Mouse (Mus musculus) embryo, embryonic 10.5 days (tissue): ENCODE measurements around the gene 4930522H14Rik.

Source experiments
- DNase-seq: peaks from one replicate; pipeline ENCODE4 v3.0.0-alpha.2; 2015; ENCODE audit warnings: low spot score

4930522H14Rik gene

DNA sequence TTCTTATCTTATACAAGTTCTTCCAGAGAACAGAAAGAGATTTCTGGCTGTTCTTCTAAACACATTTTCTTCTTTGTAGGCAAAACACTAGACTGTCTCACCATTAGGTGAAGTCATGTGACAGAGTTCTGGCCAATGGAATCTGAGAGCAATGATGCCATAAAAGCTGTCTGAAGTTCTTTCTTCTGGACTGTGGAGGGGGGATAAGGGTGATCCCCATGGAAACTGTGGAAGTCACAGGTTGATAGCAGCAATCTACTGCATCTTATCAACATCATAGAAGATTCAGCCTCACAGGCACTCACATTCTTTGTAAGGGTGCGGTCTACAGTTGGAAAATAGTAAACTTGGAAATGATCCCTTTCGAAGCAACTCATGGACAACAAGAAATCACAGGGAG is at the start of gene 4930522H14Rik:
TSS of gene 4930522H14Rik (minus strand) at position 187 of the 400 bp plus-strand sequence.
- no peak for DNase-seq

DNA sequence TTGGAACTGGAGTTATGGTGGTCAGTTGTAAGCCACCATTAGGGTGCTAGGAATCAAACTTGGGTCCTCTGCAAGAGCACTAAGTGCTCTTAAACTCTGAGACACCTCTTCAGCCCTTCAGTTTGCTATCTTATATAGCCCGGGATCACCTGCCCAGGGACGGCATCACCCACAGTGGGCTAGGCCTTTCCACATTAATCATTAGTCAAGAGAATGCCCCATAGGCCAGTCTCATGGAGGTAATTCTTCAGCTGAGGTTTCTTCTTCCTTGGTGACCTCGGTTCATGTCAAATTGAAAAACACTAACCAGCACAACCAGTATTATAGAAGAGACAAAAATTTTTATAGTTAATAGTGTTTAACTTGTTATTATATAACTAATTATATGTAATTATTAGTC is 47.3 kb upstream of the 4930522H14Rik start:
- no peak for DNase-seq

DNA sequence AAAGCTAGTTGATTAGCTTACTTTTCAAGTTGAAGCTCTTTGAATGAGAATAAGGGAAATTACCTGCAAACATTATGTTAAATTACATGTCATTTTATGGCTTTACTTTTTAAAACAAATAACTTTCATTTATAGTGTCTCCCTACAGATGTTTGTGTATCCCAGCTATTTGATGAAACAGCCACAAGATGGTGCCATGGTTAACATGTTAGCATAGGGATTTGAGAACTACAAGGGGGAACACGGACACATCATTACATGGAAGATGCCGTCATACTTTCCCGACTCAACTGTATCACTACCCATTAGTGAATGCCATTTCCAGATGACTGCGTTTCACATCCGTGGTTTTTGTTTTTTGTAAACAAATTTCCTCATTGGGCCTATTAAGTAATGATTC is 45.8 kb upstream of the 4930522H14Rik start:
- DNase-seq, result peak; percentile 23

DNA sequence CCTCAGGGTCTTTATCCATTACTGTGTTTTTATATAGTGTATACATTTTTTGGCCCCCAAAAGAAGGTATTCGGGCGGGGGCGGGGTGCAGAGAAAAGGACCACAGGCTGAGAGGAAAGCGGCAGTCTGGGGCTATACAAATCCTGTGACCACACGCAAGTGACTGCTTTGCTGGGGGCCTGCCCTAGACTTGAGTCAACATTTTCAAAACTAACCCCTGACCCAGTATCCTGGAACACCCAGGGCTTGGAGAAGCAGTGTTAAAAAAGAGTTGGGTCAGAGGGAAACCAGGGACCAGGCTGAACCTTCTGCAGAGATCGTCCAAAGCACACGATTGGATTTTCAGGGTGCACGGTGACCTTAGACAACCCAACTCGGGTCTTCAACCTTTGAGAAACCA is 43.7 kb upstream of the 4930522H14Rik start:
- no peak for DNase-seq

DNA sequence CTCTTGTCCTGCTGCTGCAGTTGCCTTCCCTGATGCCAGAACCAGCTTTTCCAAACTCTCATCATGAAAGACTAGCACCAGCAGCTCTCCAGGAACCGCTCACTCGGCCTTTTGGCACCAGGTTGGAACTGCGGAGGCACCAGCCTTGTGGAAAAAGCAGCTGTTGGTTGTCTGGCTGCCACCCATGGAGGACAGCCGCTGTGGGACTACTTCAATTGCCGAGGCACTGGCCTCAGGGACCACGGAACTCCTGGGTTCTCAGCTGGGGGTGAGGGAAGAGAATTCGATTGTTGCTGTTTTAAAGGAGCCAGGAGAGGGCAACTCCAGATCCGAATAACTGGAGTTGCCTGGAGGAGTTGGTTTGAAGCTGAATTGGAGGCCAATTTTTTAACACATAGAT is 43.2 kb upstream of the 4930522H14Rik start:
- DNase-seq, result no peak

DNA sequence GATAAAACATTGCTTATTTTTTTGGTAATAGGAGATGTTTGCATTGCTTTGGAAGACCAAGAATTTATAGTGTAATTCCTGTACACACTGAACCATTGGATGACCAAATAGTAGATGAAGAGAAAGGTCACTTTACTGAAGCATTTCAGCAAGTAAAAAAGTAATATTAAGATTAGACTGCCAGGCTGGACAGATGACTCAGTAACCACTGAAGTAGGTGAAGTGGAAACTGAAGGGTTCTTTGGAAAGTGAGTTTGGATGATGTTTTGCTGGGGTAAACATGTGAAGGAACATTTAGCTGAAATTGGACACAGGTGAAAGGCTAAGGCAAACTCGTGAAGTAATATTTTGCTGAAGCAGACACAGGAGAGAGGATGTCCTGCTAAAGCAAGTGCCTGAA is 41.5 kb upstream of the 4930522H14Rik start:
- no peak for DNase-seq

DNA sequence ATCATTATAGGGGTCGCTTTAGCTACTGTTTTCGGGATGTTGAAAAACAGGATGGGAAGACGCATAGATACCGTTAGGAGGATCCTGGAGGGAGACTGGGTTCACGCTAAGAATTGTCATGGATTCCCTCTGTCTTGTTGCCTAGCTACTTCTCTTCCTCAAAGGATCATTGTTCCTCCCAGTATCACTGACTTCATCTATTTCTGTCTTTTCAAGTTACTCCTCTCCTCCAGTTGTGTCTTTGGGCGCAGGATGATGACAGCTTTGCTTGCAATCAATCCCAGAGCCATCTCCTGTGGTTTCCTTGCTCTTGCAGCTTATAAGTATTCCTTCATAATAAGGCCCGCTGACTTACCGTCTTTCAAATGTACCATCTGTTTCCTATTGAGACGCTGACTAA is 38.3 kb upstream of the 4930522H14Rik start:
- no peak for DNase-seq

DNA sequence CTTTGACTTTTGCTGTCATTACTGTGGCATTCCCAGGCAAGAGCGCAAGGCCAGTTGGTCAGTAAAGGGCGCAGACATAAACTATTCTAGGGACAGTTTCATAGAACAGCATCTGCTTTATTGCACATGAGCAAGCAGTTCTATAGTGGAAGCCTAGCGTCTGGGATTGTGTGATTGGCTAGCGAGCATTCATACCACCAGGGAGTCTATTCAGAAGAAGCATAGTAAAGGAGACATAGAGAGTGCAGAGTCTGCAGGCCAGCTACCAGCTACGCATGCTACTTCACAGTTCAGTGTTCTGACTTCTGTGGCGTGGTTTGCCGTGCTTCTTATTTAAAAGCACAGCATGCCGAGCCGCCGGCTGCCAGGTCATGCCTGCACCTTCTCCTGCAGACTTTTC is 37.9 kb upstream of the 4930522H14Rik start:
- DNase-seq, result peak; percentile 12

DNA sequence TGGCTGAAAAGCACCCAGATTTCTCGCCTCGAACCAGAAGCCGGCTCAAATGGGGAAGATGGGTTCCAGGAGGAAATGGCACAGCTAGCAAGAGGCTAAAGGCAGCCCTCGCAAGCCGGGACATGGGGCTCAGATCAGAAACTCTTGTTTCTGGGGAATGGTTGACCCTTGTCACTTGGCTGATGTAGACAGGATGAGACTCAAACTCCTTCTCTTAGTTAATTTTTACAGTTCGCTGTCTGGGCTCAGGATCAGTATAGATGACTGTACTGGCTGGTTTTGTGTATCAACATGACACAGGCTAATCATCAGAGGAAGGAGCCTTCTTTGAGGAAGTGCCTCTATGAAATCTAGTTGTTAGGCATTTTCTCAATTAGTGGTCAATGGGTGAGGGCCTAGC is 33.6 kb upstream of the 4930522H14Rik start:
- no peak for DNase-seq

DNA sequence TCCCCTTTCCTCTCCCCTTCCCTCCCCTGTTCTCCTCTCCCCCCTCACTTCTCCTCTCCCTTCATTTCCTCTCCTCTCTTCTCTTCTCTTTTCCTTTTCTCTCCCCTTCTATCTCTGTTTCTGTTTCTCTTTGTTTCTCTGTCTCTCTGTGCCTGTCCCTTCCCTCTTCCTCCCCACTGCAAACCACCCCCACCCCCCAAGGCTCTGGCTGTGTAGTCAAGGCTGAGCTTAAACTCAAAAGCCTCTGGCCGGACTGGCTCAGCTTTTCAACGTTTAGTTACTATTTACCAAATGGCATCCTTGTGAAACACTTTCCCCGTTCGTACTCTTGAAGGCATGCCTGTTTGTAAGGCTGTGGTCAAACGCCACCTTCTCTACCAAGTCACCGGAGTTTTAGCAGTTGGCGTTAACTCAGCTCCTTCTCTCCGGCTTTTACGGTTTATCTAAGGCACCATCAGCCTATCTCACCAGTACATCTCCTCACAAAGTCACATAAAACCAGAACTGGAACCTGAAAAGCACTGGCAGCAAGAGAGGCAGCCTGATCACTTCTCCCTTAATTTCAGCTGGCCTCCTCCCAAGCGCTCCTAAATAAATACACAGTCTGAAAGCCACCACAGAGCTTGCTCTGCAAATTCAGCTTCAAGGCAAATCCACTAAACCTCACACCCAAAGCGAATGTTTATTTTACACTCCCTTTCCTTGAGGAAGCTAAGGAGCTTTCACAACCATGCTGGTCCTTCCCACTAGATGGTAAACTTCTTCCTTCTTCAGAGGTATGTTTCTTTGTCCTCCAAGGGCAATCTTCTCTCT is 19.4 kb upstream of the 4930522H14Rik start:
- no peak for DNase-seq

DNA sequence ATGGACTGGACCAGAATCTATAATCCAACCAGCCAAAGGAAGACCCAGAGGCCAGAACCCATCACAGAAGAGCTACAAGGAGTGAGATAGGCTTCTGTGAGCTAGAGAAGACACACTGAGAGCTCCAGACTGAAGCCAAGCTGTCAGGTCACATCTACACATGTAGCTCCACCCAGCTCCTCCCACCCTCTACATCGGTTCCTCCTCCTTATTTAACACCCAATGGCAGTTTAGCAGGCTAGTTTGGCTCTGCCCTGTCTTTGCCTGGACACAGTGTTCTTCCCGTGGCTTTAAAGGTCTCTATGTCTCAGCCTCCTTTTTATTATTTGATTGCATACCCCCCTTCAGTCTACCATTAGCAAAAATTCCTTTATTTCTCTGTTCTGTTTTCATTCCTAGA is 16.2 kb upstream of the 4930522H14Rik start:
- no peak for DNase-seq

DNA sequence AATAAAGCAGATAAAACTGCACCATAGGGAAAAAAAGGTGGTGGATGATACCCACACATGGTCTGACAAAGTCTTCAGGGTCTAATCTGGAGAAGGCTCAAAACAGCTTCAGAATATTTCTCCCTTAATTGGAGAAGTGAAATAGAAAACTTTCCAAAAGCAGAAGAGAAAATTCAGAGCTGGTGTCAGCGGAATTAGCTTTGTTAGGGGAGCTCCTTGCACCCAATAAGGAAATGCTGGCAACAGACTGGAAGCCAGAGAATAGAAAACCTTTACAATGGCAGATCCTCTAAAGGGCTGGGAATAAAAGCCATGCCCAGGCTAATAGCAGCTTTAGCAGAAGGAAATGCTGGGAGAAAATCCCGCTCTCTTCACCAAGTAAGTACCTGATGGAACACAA is 15.4 kb upstream of the 4930522H14Rik start:
- no peak for DNase-seq

DNA sequence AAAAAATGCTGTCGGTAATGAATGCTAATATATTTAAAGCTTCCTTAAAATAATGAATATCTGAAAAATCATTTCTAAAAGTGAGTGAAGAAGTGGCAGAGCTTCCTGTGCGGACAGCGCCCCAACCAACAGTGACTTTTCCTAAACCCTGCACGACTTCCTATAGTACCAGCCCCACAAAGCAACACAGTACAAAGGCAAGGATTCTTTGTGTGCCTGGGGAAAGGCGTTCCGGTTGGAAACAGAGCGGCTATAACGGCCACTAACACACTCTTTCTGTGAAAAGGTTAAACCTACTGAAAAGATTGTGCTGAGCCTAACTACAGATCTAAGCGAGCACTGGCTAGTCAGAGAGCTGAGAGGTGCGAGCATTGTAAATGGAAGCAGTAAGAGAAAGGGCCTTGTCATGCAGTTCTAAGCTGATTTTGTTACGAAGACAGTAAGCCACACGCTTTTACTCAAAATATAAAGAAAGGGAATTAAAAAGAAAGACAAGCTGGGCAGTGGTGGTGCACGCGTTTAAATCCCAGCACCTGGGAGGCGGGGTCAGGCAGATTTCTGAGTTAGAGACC is 766 bp downstream of the 4930522H14Rik start:
- peak; percentile 43 for DNase-seq

DNA sequence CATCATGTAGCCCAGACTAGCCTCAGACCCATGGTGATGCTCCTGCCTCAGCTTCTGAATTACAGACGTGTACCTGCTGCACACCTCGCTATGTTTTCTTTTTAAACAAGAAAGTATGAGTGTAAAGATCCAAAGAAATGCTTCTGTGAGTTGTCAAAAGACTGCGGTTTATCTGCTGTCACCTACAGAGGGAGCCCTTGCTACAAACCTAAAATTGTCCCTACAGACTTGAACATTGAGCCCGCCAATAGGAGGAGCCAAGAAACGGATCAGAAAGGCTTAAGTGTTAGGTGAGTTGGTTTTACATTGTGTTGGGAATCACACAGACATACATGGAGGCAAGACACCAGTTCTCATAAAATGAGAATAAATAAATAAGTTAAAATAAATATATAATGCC is 26.2 kb downstream of the 4930522H14Rik start:
- DNase-seq, result peak; percentile 88

DNA sequence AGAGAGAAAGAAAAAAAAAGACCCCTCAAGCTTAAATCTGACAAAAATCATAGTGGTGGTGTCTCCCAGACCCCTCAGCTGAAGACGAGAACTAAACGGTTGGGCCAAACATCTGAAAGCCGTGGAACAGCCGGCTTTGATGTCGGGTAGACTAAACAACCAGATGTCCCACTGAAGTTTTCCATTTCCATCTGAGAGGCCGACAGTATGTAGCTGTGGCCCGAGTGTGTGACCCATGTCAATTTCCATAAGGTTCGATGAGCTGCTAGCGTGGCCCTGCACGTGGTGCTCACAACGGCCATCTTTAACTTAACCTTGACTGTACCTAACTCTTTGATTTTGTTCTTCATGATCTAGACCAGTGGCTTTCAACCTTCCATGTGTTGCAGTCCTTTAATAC is 32.6 kb downstream of the 4930522H14Rik start:
- DNase-seq, result peak; percentile 18

DNA sequence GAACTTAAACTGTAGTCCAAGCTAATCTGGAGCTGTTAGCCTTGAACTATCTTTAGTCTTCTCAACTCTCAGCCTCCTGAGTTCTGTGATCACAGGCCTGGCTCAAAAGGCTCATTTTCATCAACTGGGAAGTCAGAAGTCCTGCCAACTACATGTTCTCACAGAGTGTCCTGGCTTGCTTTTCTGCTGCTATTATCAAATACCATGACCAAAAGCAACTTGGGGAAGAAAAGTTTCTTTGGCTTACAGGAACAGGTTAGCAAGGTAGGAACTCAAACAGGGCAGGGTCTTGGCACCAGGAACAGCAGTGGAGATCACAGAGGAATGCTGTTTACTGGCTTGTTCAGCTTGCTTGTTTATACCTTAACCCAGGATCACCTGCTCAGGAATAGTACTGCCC is 37.5 kb downstream of the 4930522H14Rik start:
- DNase-seq, result no peak

DNA sequence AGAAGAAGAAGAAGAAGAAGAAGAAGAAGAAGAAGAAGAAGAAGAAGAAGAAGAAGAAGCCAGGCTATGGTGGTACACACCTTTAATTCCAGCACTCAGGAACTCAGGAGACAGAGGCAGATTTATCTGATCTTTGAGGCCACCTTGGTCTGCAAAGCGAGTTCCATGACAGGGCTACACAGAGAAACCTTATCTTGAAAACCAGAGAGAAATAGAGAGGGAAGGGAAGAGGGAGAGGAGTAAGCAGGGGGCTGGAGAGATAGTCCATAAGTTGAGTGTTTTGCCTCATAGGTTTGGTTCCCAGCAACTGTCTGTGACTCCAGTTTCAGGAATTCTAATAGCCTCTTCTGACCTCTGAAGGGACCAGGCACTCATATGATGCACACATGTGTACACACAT is 42.3 kb downstream of the 4930522H14Rik start:
- no peak for DNase-seq

DNA sequence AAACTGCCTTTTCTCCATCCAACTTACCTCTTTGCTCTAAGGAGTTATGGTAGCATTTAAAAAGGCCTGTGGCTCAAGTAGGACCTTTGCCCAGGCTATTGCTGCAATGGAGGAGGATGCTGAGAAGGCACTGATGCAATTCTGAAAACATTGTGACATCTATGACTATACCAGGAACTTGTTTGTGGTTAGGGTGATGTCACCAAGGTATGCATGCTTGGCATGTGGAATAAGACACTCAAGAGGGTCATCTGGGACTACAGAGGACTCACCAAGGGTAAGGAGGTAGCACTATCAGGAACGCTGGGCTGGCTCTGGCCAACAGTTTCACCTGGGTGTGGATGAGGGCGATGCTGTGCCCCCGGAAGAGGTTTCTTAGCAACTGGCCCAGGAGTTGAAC is 46.5 kb downstream of the 4930522H14Rik start, which contains the start of gene Rnf11:
TSS of gene Rnf11 (minus strand) at position 108 of the 400 bp plus-strand sequence.
- DNase-seq, result no peak

DNA sequence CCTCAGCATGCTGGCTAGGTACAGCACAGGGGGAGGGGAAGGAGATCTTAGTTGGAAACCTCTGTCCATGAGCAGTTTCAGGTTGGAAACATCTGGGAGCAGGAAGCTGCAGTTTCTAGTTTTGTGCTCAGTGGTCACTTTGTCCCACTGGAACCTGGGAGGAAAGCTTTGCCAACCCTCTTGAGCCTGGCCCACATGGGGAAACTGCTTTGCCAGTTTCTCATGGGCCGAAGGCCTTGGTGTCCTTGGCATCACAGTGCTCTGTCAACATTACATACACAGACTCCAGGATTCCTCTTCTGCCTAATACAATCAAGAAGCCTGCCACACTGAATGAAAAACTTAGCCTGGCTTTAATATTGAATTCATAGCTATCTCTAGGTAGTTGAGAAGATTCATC is 48.4 kb downstream of the 4930522H14Rik start:
- no peak for DNase-seq

DNA sequence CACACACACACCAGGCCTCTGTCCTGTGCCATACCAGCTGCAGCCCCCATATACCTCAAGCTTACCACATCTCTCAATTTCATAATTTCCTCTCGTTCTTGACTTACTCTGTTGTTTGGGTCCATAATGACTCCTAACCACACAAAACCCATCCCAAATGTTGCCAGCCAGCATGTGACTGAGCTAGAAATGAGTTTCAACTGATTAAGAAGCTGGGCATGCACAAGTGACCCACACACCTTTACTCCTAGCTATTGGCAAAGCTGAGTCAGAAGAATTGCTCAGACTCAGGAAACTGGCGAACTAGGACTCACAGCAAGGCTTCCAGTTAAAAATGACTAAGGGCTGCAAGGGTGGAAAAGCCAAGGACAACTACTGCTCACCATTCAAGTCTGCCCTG is 49.7 kb downstream of the 4930522H14Rik start:
- DNase-seq, result no peak

DNA sequence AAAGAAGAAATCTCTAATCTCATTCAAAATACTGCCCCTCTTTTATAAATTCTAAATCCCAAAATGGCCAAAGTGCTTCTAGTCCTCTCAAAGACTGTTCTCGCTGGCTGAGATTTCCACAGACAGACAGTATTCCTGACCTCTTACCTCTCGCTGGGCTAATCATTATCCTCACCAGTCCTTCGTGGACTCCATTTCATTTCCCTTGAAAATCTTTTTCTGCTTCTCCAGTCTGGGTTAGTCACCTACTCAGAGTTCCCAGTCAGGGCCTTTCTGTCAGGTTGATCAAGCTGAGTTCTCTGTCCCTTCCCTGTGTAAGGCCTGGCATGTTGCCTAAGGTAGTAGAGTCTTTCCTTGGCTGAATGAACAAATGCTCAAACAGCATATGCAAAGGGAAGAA is 53.6 kb downstream of the 4930522H14Rik start:
- DNase-seq, result no peak

DNA sequence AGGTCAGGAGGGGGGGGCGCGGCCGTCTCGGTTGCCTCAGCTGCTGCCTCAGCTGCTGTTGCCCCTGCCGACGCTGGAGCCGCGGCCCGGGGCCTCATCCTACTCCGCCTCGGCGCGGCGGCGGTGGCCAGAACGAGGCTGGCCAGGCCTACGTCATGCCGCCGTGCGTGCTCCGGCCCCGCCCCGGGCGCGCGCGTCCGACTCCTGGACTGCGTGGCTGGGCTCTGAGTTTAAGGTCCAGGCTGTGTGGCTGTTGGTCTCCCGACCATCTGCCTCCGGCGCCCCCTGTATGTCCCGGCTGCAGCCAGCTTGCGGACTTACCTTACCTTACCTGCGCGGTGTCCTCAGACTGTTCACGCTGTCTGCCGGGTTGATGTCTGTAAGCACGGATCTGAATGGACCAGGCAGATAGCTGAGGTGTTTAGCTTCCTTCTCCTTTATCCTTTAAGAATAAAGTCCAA is 54.5 kb downstream of the 4930522H14Rik start:
- DNase-seq, result peak; percentile 93
